Mouse (Mus musculus): ENCODE data around the gene Chd6. TPM values are rescaled to one million over a fixed set of nuclear protein-coding genes. Genes with fewer than 3 reads are reported as not detected.

Gene Chd6
- polyA plus RNA-seq, 1 experiment = 5.1 TPM

DNA sequence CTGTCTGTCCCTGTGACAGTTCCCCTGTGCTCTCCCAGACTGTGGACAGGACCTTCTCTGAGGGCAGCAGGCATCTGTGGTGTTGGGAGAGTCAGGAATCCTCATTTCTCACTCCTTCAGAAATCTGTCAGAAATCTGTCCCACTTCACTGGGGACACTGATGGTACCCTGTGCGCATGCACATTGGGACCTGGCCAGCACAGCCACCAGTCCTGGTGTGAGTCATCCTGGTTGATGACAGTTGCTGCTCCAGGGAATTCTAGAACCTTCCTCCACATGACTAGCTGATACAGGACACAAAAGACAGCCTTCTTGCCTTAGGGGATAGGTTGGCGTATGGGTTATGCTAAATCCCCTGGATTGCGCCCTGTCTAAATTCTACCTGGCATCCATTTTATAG is 191.6 kb downstream of the Chd6 start:
- no peaks in the 10 kb centered on the region for H3K79me2 ChIP-seq (ENCODE audit: control insufficient read depth, insufficient read depth)
- no peak overlapping the region for H3K4me2 ChIP-seq (ENCODE audit: low read depth)
- peaks cover 13% of the 10 kb centered on the region for H3K27me3 ChIP-seq (ENCODE audit: control insufficient read depth, insufficient read depth, insufficient read length)
- H3ac ChIP-seq (ENCODE audit: control insufficient read depth, insufficient read length) = no peak overlapping the region
- no peaks in the 10 kb centered on the region for H3K36me3 ChIP-seq (ENCODE audit: control insufficient read depth, insufficient read depth)
- TF ChIP-seq TCF3 (IDR thresholded peaks at IDR 0.05; ENCODE audit: insufficient read length, low read depth) (no peak), MYOG (IDR thresholded peaks at IDR 0.05; ENCODE audit: control insufficient read depth in 1 of 3, insufficient read depth in 1 of 3, insufficient read length in 2 of 3, low read depth in 2 of 3) (peak in 1 of 3 experiments; percentile 33), REST (IDR thresholded peaks at IDR 0.05; ENCODE audit: insufficient read depth, insufficient read length) (no peak)
- no peak overlapping the region for H3K4me3 ChIP-seq

DNA sequence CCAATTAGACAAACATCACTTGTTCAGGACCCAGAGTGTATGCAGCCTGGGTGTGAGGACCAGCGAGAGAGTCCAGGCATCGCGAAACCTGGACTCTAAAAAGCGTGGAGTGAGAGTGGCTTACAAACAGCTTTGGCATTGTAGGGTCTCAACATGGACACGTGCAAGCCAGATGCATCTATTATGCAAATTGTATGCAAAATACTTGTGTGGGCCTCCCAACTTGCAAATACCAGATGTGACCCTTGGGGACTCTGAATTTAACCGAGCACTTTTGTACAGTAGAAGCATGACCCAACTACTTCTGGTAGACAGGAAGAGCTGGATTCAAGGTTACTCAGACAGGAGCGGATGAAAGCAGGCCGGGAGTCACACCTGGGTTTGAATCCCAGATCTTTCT is 192.2 kb downstream of the Chd6 start:
- no peak overlapping the region for H3K4me2 ChIP-seq (ENCODE audit: low read depth)
- H3K4me3 ChIP-seq = no peak overlapping the region
- peaks cover 19% of the 10 kb centered on the region for H3K27me3 ChIP-seq (ENCODE audit: control insufficient read depth, insufficient read depth, insufficient read length)
- no peaks in the 10 kb centered on the region for H3K36me3 ChIP-seq (ENCODE audit: control insufficient read depth, insufficient read depth)
- no peak overlapping the region for H3ac ChIP-seq (ENCODE audit: control insufficient read depth, insufficient read length)
- TF ChIP-seq MAX (IDR thresholded peaks at IDR 0.05; ENCODE audit: low read depth) = no peak
- no peak for TF ChIP-seq SRF (IDR thresholded peaks at IDR 0.05; ENCODE audit: control insufficient read depth, insufficient read length, low read depth)
- TF ChIP-seq MYOD1 (IDR thresholded peaks at IDR 0.05; ENCODE audit: control insufficient read depth in 1 of 3, insufficient read length in 2 of 3, low read depth in 2 of 3) = no peak
- no peak for TF ChIP-seq POLR2A (IDR thresholded peaks at IDR 0.05; ENCODE audit: insufficient read length, low read depth)
- TF ChIP-seq TCF12 (IDR thresholded peaks at IDR 0.05; ENCODE audit: insufficient read depth, poor library complexity, severe bottlenecking) = no peak
- no peak for TF ChIP-seq TCF3 (IDR thresholded peaks at IDR 0.05; ENCODE audit: insufficient read length, low read depth)
- TF ChIP-seq MYOG (IDR thresholded peaks at IDR 0.05; ENCODE audit: control insufficient read depth in 1 of 3, insufficient read depth in 1 of 3, insufficient read length in 2 of 3, low read depth in 2 of 3) = no peak
- TF ChIP-seq REST (IDR thresholded peaks at IDR 0.05; ENCODE audit: insufficient read depth, insufficient read length) = no peak
- TF ChIP-seq POLR2AphosphoS2 (IDR thresholded peaks at IDR 0.05; ENCODE audit: insufficient read length, low read depth) = no peak
- TF ChIP-seq E2F4 (IDR thresholded peaks at IDR 0.05; ENCODE audit: insufficient read depth) = no peak
- no peak for TF ChIP-seq USF1 (IDR thresholded peaks at IDR 0.05; ENCODE audit: low read depth)
- no peak for TF ChIP-seq CEBPB (IDR thresholded peaks at IDR 0.05; ENCODE audit: insufficient read depth, poor library complexity, severe bottlenecking)
- no peaks in the 10 kb centered on the region for H3K79me2 ChIP-seq (ENCODE audit: control insufficient read depth, insufficient read depth)

DNA sequence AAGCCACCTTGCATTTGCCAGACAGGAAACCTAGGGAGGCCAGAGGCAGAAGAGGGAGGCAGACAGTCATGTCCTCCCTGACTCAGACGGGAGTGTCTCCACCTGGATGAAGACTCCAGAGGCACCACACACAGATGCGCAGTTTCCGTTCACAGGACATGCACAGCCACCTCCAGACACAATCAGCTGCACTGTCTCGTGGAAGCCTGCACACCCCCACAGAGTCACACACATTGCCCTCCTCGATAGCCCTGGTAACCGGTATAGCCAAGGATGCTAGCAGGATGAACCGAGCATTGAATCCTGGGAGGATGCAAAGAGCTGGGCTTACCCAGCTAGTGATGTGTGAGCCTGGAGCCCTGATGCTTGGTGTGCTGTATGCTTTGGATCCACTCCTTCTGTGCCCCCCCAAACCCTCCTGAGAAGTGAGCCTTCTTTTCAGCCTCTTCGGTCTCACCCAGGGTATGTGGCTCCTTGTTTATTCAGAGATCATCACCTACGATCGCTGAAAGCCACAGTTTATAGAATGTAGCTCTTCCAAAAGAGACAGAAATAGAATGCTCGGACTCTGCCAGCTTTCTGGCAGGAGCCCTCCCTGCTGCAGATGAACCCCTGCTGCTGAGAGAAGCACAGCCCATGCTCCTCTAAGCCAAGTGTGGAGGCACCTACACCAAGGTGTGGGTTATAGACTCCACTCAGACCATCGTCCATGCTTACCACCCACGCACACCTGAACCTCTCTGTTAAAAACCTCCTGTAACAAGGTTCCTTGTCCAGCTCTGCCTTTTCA is 192.9 kb downstream of the Chd6 start:
- H3K27me3 ChIP-seq (ENCODE audit: control insufficient read depth, insufficient read depth, insufficient read length) = peaks cover 24% of the 10 kb centered on the region
- no peak overlapping the region for H3ac ChIP-seq (ENCODE audit: control insufficient read depth, insufficient read length)
- H3K4me2 ChIP-seq (ENCODE audit: low read depth) = no peak overlapping the region

GRCm38 (mm10) chr2:160914656-160915055 is 194.2 kb downstream of the Chd6 start:
- Histone ChIP-seq H3K79me2 (ENCODE audit: control insufficient read depth, insufficient read depth) (no peaks in the 10 kb centered on the region), H3K27me3 (ENCODE audit: control insufficient read depth, insufficient read depth, insufficient read length) (peaks cover 24% of the 10 kb centered on the region), H3K4me2 (ENCODE audit: low read depth) (no peak overlapping the region), H3K4me3 (no peak overlapping the region), H3K36me3 (ENCODE audit: control insufficient read depth, insufficient read depth) (no peaks in the 10 kb centered on the region), H3ac (ENCODE audit: control insufficient read depth, insufficient read length) (no peak overlapping the region)
- TF ChIP-seq E2F4 (IDR thresholded peaks at IDR 0.05; ENCODE audit: insufficient read depth) = no peak
- TF ChIP-seq REST (IDR thresholded peaks at IDR 0.05; ENCODE audit: insufficient read depth, insufficient read length) = no peak
- no peak for TF ChIP-seq MAX (IDR thresholded peaks at IDR 0.05; ENCODE audit: low read depth)
- TF ChIP-seq CEBPB (IDR thresholded peaks at IDR 0.05; ENCODE audit: insufficient read depth, poor library complexity, severe bottlenecking) = no peak
- TF ChIP-seq SRF (IDR thresholded peaks at IDR 0.05; ENCODE audit: control insufficient read depth, insufficient read length, low read depth) = no peak
- no peak for TF ChIP-seq TCF3 (IDR thresholded peaks at IDR 0.05; ENCODE audit: insufficient read length, low read depth)
- no peak for TF ChIP-seq MYOD1 (IDR thresholded peaks at IDR 0.05; ENCODE audit: control insufficient read depth in 1 of 3, insufficient read length in 2 of 3, low read depth in 2 of 3)
- TF ChIP-seq TCF12 (IDR thresholded peaks at IDR 0.05; ENCODE audit: insufficient read depth, poor library complexity, severe bottlenecking) = no peak
- TF ChIP-seq USF1 (IDR thresholded peaks at IDR 0.05; ENCODE audit: low read depth) = no peak
- no peak for TF ChIP-seq POLR2A (IDR thresholded peaks at IDR 0.05; ENCODE audit: insufficient read length, low read depth)
- TF ChIP-seq POLR2AphosphoS2 (IDR thresholded peaks at IDR 0.05; ENCODE audit: insufficient read length, low read depth) = no peak
- no peak for TF ChIP-seq MYOG (IDR thresholded peaks at IDR 0.05; ENCODE audit: control insufficient read depth in 1 of 3, insufficient read depth in 1 of 3, insufficient read length in 2 of 3, low read depth in 2 of 3)

More for the DNA sequence above, 192.9 kb downstream of the Chd6 start:
- Histone ChIP-seq H3K79me2 (ENCODE audit: control insufficient read depth, insufficient read depth) (no peaks in the 10 kb centered on the region), H3K4me3 (no peak overlapping the region), H3K36me3 (ENCODE audit: control insufficient read depth, insufficient read depth) (no peaks in the 10 kb centered on the region)
- TF ChIP-seq POLR2AphosphoS2 (IDR thresholded peaks at IDR 0.05; ENCODE audit: insufficient read length, low read depth) (no peak), CEBPB (IDR thresholded peaks at IDR 0.05; ENCODE audit: insufficient read depth, poor library complexity, severe bottlenecking) (no peak), TCF12 (IDR thresholded peaks at IDR 0.05; ENCODE audit: insufficient read depth, poor library complexity, severe bottlenecking) (no peak), REST (IDR thresholded peaks at IDR 0.05; ENCODE audit: insufficient read depth, insufficient read length) (no peak), MYOG (IDR thresholded peaks at IDR 0.05; ENCODE audit: control insufficient read depth in 1 of 3, insufficient read depth in 1 of 3, insufficient read length in 2 of 3, low read depth in 2 of 3) (no peak), MYOD1 (IDR thresholded peaks at IDR 0.05; ENCODE audit: control insufficient read depth in 1 of 3, insufficient read length in 2 of 3, low read depth in 2 of 3) (no peak), POLR2A (IDR thresholded peaks at IDR 0.05; ENCODE audit: insufficient read length, low read depth) (no peak), E2F4 (IDR thresholded peaks at IDR 0.05; ENCODE audit: insufficient read depth) (no peak), SRF (IDR thresholded peaks at IDR 0.05; ENCODE audit: control insufficient read depth, insufficient read length, low read depth) (no peak), TCF3 (IDR thresholded peaks at IDR 0.05; ENCODE audit: insufficient read length, low read depth) (no peak), MAX (IDR thresholded peaks at IDR 0.05; ENCODE audit: low read depth) (no peak), USF1 (IDR thresholded peaks at IDR 0.05; ENCODE audit: low read depth) (no peak)
